Mouse (Mus musculus): ENCODE measurements at regions not wholly inside any gene's neighbourhood (a gene's known extent, or its start where the extent isn't known, plus 50 kb on each side); places are given as distances from the start of the nearest gene placed in this dataset.

DNA sequence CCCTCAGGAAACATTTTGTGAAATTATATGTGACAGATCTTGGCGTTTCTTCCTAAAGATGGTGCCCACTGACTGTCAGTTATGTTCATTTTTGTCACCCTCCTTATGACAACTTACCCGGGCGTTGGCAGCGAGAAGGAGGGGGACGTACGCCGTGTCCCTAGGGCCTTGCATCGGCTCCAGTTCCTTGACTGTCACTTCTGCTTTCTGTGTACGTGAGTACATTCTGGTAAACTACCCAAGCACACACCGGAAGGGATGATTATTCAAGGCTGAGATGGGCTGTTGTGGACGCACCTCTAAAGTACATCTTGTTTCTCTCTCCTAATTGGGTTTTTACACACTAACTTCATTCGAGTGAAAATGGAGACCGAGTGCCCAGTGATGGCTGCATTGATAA lies 120.2 kb downstream of the Edn3 start:
- Histone ChIP-seq H3K27me3 (replicated peaks) (no peaks in the 10 kb centered on the region), H3K4me1 (no peaks in the 10 kb centered on the region), H3K4me3 (replicated peaks) (no peak overlapping the region), H3K36me3 (replicated peaks; ENCODE audit: low read length) (no peaks in the 10 kb centered on the region), H3K9me3 (peaks cover 4% of the 10 kb centered on the region; the same call in 1 of the 2 replicates)
- TF ChIP-seq GATA1 (IDR thresholded peaks at IDR 0.05; ENCODE audit: borderline replicate concordance, low read length), result no peak
- TF ChIP-seq FLI1 (IDR thresholded peaks at IDR 0.05; ENCODE audit: low read length), result no peak

DNA sequence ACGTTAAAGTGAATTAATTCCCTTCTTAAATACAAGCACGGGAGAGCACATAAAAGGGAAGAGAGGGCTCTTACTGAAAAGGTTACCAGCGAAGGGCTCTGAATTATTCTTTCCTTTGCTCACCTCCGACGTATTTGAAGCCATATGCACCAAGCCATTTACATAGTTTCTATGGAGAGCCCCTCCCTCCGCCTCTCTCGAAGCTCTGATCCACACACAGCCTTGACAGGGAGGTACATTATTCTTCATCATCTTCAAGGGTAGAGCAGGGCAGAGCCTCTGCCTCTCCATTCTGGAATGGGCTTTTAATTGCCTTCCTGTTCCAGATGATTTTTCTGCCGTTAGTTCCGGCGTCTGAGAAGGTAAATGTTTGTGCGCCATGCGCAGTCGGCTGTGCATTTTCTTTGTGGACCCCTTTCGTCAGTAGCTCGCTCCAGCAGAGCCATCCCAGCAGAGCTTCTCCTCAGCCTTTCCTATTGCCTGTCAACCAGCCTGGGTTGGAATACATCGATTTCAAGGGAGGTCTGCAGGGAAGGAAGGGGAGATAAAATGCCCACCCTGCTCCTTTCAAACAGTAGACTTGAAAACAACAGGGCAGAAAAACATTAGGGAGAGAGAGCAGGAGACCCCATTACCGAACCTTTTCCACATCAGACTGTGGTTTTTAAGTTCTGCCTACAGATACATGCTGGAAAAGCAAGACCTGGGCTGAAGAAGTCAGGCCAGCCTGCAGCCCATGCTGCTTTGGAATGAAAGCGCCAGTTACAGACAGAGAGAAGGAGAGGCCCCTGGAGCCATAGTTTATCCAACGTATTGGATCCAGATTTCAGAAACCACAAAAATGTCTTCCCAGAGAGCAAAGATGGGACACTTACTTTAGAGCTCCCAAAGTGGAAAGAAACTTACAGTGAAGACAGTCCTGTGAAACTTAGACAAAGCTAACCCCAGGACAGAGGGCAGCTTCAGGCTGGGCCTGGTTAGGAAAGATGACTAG lies 124.1 kb downstream of the Edn3 start:
- TF ChIP-seq GATA1 (IDR thresholded peaks at IDR 0.05; ENCODE audit: borderline replicate concordance, low read length), result no peak
- TF ChIP-seq FLI1 (IDR thresholded peaks at IDR 0.05; ENCODE audit: low read length), result no peak

DNA sequence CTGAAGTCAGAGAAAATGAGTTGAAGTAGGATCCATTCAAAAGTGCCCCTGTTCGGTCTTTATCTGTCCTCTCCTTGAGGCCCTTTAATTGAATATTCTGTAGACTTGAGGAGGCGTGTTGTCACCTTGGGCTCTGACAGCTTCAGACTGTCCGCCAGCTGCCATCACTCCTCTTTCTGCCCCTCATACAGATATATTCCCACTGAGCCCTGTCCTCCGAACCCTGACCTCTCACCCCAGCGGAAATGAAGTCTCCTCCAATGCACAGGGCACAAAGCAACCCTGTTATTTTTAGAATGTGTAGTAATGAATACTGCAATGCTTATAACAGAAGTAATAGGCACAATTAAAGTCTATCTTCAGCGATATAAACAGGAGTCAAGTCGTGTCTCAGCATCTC lies 117.4 kb upstream of the Gm14444 start:
- H3K9me3 ChIP-seq, result no peaks in the 10 kb centered on the region
- no peak for TF ChIP-seq FLI1 (IDR thresholded peaks at IDR 0.05; ENCODE audit: low read length)
- TF ChIP-seq GATA1 (IDR thresholded peaks at IDR 0.05; ENCODE audit: borderline replicate concordance, low read length), result no peak

More for the DNA sequence above, 124.1 kb downstream of the Edn3 start:
- Histone ChIP-seq H3K4me1 (no peaks in the 10 kb centered on the region), H3K9me3 (peaks cover 4% of the 10 kb centered on the region; the same call in 1 of the 2 replicates), H3K27me3 (replicated peaks) (peaks cover 2% of the 10 kb centered on the region), H3K36me3 (replicated peaks; ENCODE audit: low read length) (no peaks in the 10 kb centered on the region), H3K4me3 (replicated peaks) (no peak overlapping the region)

DNA sequence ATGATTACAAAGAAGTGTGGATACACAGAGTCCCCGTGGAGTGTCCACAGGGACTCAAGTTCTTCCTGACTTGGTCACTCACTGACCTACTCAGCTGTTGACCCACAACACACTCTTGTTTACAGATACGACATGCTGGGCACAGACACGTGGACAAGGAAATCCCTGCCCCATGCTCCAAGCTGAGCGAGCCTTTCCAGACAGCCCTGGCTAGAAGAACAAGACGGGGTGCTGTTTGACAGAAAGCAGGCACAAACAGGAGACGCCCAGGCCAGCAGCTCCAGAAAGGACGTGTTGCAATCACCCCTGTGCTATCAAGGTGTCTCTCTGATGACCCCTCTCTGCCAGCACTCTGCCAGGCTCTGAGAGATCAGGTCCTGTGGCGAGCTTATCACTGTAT lies 112.6 kb upstream of the Gm14444 start:
- TF ChIP-seq FLI1 (IDR thresholded peaks at IDR 0.05; ENCODE audit: low read length) (no peak), GATA1 (IDR thresholded peaks at IDR 0.05; ENCODE audit: borderline replicate concordance, low read length) (no peak)
- no peak overlapping the region for H3K4me3 ChIP-seq (replicated peaks)
- peaks cover 11% of the 10 kb centered on the region; the same call in 1 of the 2 replicates for H3K9me3 ChIP-seq
- no peaks in the 10 kb centered on the region for H3K27me3 ChIP-seq (replicated peaks)
- no peaks in the 10 kb centered on the region for H3K36me3 ChIP-seq (replicated peaks; ENCODE audit: low read length)
- no peaks in the 10 kb centered on the region for H3K4me1 ChIP-seq

More for the DNA sequence above, 117.4 kb upstream of the Gm14444 start:
- H3K36me3 ChIP-seq (replicated peaks; ENCODE audit: low read length), result no peaks in the 10 kb centered on the region
- no peaks in the 10 kb centered on the region for H3K4me1 ChIP-seq
- no peak overlapping the region for H3K4me3 ChIP-seq (replicated peaks)
- H3K27me3 ChIP-seq (replicated peaks), result no peaks in the 10 kb centered on the region

DNA sequence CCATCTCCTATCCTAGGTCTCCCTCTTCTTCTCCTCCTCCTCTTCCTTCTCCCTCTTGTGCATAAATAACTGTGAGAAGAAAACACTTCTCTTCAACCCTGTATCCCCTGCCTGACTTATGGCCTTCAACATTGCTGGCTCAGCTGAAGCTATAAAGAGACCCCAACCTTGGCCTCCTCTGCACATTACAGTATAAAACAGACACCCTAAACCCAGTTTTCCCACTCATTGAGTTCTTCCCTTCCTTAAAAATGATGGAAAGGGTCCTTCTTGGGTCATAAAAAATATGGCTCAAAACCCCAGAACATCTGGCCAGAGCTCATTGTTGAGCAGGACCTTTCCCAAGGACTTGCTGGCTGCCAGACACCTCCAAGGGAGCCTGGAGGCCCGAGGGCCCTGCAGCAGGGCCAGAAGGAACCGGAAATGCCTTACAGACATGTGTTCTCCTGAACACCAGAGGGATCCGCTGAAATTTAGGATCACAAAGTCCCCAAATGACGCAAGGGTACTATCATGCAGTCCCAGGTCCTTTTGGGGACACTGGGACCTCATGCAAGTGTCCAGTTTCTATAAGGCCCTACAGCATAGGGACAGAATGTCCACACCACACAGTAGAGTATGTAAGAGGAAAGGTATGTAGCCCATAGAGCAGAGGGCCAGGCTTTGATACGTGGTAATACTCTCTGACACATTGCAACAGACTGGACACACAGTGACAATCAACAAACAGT lies 109.9 kb upstream of the Gm14444 start:
- TF ChIP-seq FLI1 (IDR thresholded peaks at IDR 0.05; ENCODE audit: low read length), result no peak
- peaks cover 11% of the 10 kb centered on the region; the same call in 1 of the 2 replicates for H3K9me3 ChIP-seq
- H3K4me3 ChIP-seq (replicated peaks), result no peak overlapping the region
- 0 out of 2 replicates have a peak, but pooled peaks cover 3% of the 10 kb centered on the region for H3K4me1 ChIP-seq
- no peaks in the 10 kb centered on the region for H3K27me3 ChIP-seq (replicated peaks)
- H3K36me3 ChIP-seq (replicated peaks; ENCODE audit: low read length), result no peaks in the 10 kb centered on the region

DNA sequence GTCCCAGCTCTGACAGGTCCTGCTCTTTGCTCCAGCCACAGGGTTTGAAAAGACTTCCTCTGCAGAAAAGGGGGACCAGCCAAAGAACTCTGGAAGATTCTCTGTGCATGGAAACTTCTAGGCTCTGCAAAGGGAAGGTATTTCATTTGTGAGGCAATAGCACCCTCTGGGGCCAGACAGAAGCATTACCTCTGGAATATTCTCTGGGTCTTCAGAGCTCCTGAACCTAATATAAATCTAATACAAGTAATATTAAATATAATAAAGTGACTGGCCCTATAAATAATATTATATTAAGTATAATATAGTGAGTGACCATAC lies 109.4 kb upstream of the Gm14444 start:
- Histone ChIP-seq H3K4me3 (replicated peaks) (no peak overlapping the region), H3K4me1 (0 out of 2 replicates have a peak, but pooled peaks cover 3% of the 10 kb centered on the region), H3K9me3 (peaks cover 11% of the 10 kb centered on the region; the same call in 1 of the 2 replicates), H3K36me3 (replicated peaks; ENCODE audit: low read length) (no peaks in the 10 kb centered on the region), H3K27me3 (replicated peaks) (no peaks in the 10 kb centered on the region)
- no peak for TF ChIP-seq FLI1 (IDR thresholded peaks at IDR 0.05; ENCODE audit: low read length)
- no peak for TF ChIP-seq GATA1 (IDR thresholded peaks at IDR 0.05; ENCODE audit: borderline replicate concordance, low read length)

DNA sequence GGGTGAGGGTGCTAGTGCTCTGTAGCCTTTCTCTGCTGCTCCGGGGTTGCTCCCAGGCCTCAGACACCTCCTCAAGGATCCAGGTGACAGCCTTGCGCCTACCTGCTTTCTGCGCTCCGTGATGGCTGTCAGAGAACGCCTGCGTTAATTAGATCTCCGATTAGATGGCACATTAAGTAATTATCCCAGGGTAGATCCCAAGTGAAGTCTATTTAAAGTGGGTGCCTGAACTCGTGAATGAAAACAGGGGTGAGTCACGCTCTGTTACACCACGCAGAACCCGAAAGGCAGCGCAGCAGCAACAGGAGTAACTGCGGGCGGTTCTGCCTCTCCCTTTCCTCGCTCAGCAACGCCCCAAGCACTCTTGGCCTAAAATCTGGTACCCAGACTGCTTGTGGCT lies 108.2 kb upstream of the Gm14444 start:
- H3K4me1 ChIP-seq, result 0 out of 2 replicates have a peak, but pooled peaks cover 3% of the 10 kb centered on the region
- no peaks in the 10 kb centered on the region for H3K27me3 ChIP-seq (replicated peaks)
- TF ChIP-seq FLI1 (IDR thresholded peaks at IDR 0.05; ENCODE audit: low read length) (no peak), GATA1 (IDR thresholded peaks at IDR 0.05; ENCODE audit: borderline replicate concordance, low read length) (no peak)
- H3K36me3 ChIP-seq (replicated peaks; ENCODE audit: low read length), result no peaks in the 10 kb centered on the region
- no peak overlapping the region for H3K4me3 ChIP-seq (replicated peaks)
- H3K9me3 ChIP-seq, result peaks cover 11% of the 10 kb centered on the region; the same call in 1 of the 2 replicates

DNA sequence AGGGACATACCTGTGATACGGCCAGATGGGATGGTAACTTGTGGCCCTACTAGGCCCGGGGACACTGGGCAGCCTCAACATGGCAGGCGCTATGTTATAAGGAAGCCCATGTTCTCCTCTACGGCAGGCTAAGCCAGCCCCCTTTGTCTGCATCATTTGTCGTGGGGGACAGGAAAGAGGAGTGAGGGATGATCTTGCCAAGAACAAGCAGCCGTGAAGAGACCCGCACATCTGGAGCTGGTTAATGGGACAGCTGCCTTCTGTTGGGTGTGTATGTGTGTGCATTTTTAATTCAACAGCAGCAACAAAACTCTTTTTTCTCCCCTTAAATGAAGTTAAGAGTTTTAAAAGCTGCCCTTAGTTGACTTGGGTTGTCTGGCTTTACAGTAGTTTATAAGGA lies 106.4 kb upstream of the Gm14444 start:
- Histone ChIP-seq H3K4me1 (0 out of 2 replicates have a peak, but pooled peaks cover 3% of the 10 kb centered on the region), H3K36me3 (replicated peaks; ENCODE audit: low read length) (no peaks in the 10 kb centered on the region), H3K9me3 (peaks cover 6% of the 10 kb centered on the region; the same call in 1 of the 2 replicates), H3K27me3 (replicated peaks) (no peaks in the 10 kb centered on the region), H3K4me3 (replicated peaks) (no peak overlapping the region)
- TF ChIP-seq GATA1 (IDR thresholded peaks at IDR 0.05; ENCODE audit: borderline replicate concordance, low read length) (no peak), FLI1 (IDR thresholded peaks at IDR 0.05; ENCODE audit: low read length) (no peak)

DNA sequence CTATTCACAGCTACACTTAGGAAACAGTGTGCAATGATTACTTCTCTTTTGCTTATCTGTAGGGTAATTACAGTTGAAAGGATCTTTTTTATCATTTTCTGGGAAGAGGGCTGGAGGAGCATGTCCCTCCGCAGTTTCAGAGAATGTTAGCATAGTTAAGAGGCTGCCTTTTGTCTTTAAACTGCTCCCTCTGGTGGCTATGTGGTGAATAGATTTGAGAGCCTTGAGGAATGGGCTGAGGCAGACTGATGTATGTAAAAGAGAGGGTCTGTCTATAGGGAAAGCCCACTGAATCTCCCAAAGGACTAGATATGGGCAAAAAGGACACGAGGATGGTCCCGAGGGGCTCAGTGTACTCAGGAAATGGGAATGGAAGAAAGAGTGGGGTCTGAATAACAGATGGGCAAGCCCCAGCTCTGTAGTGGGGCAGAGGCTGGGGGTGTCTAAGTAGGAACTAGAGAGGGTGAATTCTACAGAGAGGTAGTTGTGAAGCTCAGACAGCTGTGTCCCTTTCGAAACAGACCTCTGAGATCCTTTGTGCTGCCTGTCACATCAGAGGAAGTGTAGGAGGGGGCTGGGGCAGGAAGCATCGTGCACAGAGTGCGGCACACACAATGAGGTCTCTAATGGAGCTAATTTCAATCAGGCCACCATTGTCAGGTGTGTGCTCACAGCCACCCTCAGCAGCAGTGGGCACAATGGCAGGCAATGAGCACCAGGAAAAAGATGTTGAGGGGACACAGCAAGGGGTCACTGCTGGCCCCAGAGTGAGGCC lies 104.0 kb upstream of the Gm14444 start:
- H3K27me3 ChIP-seq (replicated peaks), result no peaks in the 10 kb centered on the region
- H3K36me3 ChIP-seq (replicated peaks; ENCODE audit: low read length), result no peaks in the 10 kb centered on the region
- TF ChIP-seq GATA1 (IDR thresholded peaks at IDR 0.05; ENCODE audit: borderline replicate concordance, low read length) (no peak), FLI1 (IDR thresholded peaks at IDR 0.05; ENCODE audit: low read length) (no peak)
- H3K9me3 ChIP-seq, result no peaks in the 10 kb centered on the region
- 0 out of 2 replicates have a peak, but pooled peaks cover 3% of the 10 kb centered on the region for H3K4me1 ChIP-seq
- no peak overlapping the region for H3K4me3 ChIP-seq (replicated peaks)
